16 mouse cellular contexts compared by ENCODE assay signal in the genomic region with DNA sequence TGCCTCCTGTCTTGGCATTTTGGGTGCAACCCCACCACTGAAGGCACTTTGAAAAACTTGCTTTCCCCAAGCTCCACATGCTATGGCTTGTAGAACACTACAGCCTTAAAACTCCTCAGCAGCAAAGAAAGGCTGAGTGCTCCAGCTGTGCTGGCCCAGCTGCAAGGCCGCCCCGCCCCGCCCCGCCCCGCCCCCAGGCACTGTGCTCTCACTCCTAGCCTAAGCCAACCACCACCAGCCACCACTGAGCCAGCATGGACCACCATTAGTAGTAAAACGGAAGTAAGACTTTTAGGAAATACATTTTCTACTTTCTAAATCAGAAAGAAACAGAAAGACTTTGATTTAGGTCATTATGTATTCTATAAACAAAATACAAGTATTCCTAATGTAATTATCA. TPM values are rescaled to one million over a fixed set of nuclear protein-coding genes. Genes with fewer than 3 reads are reported as not detected.
A peak's percentile ranks its signal among the peaks of the same experiment; 100 is the strongest.
DNase-seq lines count a peak whose midpoint lies in the region; ATAC-seq and TF ChIP-seq lines count a peak whose summit lies in the region.
"Had no signal": no experiment of that assay in that cellular context is flagged by ENCODE, and none has a peak within 500 bp of the region (broad histone marks: within the 10 kb centered on the region; RNA-seq: fewer than 3 reads in every experiment).

No protein-coding gene starts in this region.

- ATAC-seq in liver, embryonic 11.5 days (replicated peaks; ENCODE audit: low FRiP score): peak; percentile 75
- peak; percentile 46; the same call in 1 of the 2 replicates for ATAC-seq in neutrophil, adult 5-6 weeks (ENCODE audit: extremely low read depth, insufficient number of reproducible peaks, low FRiP score, poor library complexity, severe bottlenecking)
- ATAC-seq in forebrain, embryonic 16.5 days: no peak
- ATAC-seq: midbrain, embryonic 13.5 days had no signal

- no peak overlapping the region for H3K9ac ChIP-seq in CH12.LX (ENCODE audit: insufficient read depth, low read depth)
- H3K9ac ChIP-seq in liver, embryonic 11.5 days (ENCODE audit: low read depth, low read length): no peak overlapping the region
- no peak overlapping the region for H3K9ac ChIP-seq in forebrain, embryonic 16.5 days (replicated peaks; ENCODE audit: low read depth, low read length)
- H3K9ac ChIP-seq: hindbrain, embryonic 13.5 days; limb, embryonic 15.5 days; midbrain, embryonic 13.5 days; stomach, embryonic 15.5 days had no signal

- peaks cover 40% of the 10 kb centered on the region for H3K79me2 ChIP-seq in CH12.LX (replicated peaks; ENCODE audit: control insufficient read depth, extremely low read depth, insufficient read depth, poor library complexity, severe bottlenecking)

- TF ChIP-seq POLR2A in CH12.LX (IDR thresholded peaks at IDR 0.05; ENCODE audit: low read depth, low read length): no peak

- DNase-seq in CH12.LX (ENCODE audit: extremely low read depth) (peak; percentile 52), R1 (ENCODE audit: low read depth, low spot score) (peak; percentile 78)
- no peak for DNase-seq in liver, embryonic 11.5 days (ENCODE audit: low spot score)
- no peak for DNase-seq in left cerebral cortex, adult 9 months (ENCODE audit: low spot score in 2 of 2)
- DNase-seq in heart, embryonic 10.5 days (ENCODE audit: low spot score): no peak
- DNase-seq: cerebellum, adult 18-20 months; heart, adult 11 months; kidney, adult 2 months; right cerebral cortex, postnatal 4 days had no signal

- no peak for TF ChIP-seq CTCF in CH12.LX (conservative IDR thresholded peaks at IDR 0.05 in 1 of 2, IDR thresholded peaks at IDR 0.05 in 1 of 2; ENCODE audit: low read depth in 2 of 2, low read length in 2 of 2)

- H3K36me3 ChIP-seq in CH12.LX (replicated peaks in 1 of 2; ENCODE audit: control insufficient read depth in 1 of 2, insufficient read depth in 1 of 2, low read length in 1 of 2): peaks cover 0 to 12% of the 10 kb centered on the region in 2 experiments
- no peaks in the 10 kb centered on the region for H3K36me3 ChIP-seq in liver, embryonic 11.5 days (ENCODE audit: control insufficient read depth, insufficient read depth, low read length)
- H3K36me3 ChIP-seq in forebrain, embryonic 16.5 days (ENCODE audit: control insufficient read depth, insufficient read depth): no peaks in the 10 kb centered on the region
- H3K36me3 ChIP-seq in heart, embryonic 10.5 days: no peaks in the 10 kb centered on the region
- H3K36me3 ChIP-seq: hindbrain, embryonic 13.5 days; limb, embryonic 15.5 days; midbrain, embryonic 13.5 days; stomach, embryonic 15.5 days had no signal

- no peak overlapping the region; the same call in 1 of the 2 replicates for H3K4me2 ChIP-seq in CH12.LX (ENCODE audit: insufficient read depth, low read depth, poor library complexity, severe bottlenecking)
- no peak overlapping the region for H3K4me2 ChIP-seq in liver, embryonic 11.5 days
- no peak overlapping the region for H3K4me2 ChIP-seq in forebrain, embryonic 16.5 days (ENCODE audit: low read length)
- H3K4me2 ChIP-seq: hindbrain, embryonic 13.5 days; limb, embryonic 15.5 days; midbrain, embryonic 13.5 days; stomach, embryonic 15.5 days had no signal

- H3K9me3 ChIP-seq in CH12.LX (replicated peaks; ENCODE audit: low read length): no peaks in the 10 kb centered on the region
- no peaks in the 10 kb centered on the region for H3K9me3 ChIP-seq in liver, embryonic 11.5 days (ENCODE audit: control insufficient read depth, low read length)
- no peaks in the 10 kb centered on the region for H3K9me3 ChIP-seq in forebrain, embryonic 16.5 days (ENCODE audit: control insufficient read depth, low read length)
- no peaks in the 10 kb centered on the region for H3K9me3 ChIP-seq in heart, embryonic 10.5 days
- H3K9me3 ChIP-seq: hindbrain, embryonic 13.5 days; limb, embryonic 15.5 days; midbrain, embryonic 13.5 days; stomach, embryonic 15.5 days had no signal

- no peak for TF ChIP-seq RAD21 in CH12.LX (IDR thresholded peaks at IDR 0.05; ENCODE audit: low read depth, low read length)

- H3K27me3 ChIP-seq in CH12.LX (replicated peaks): no peaks in the 10 kb centered on the region
- no peaks in the 10 kb centered on the region for H3K27me3 ChIP-seq in liver, embryonic 11.5 days (replicated peaks; ENCODE audit: control insufficient read depth, insufficient read depth, low read length)
- H3K27me3 ChIP-seq in forebrain, embryonic 16.5 days (replicated peaks; ENCODE audit: control insufficient read depth, insufficient read depth, low read length): no peaks in the 10 kb centered on the region
- H3K27me3 ChIP-seq in heart, embryonic 10.5 days (ENCODE audit: insufficient read depth, poor library complexity, severe bottlenecking): no peaks in the 10 kb centered on the region
- H3K27me3 ChIP-seq: hindbrain, embryonic 13.5 days; limb, embryonic 15.5 days; midbrain, embryonic 13.5 days; stomach, embryonic 15.5 days had no signal

- dilution Hi-C loops in CH12.LX (cut with MboI; ENCODE audit: extremely low pct_ligation_motif_present, extremely low pct_unique_long_range_greater_than_20kb, low sequenced_read_pairs): no loop called here

- no peak overlapping the region for H3K4me3 ChIP-seq in CH12.LX (replicated peaks in 1 of 3; ENCODE audit: low read depth in 2 of 3, low read length in 2 of 3, poor library complexity in 1 of 3)
- no peak overlapping the region for H3K4me3 ChIP-seq in liver, embryonic 11.5 days (ENCODE audit: low read depth, low read length)
- no peak overlapping the region for H3K4me3 ChIP-seq in forebrain, embryonic 16.5 days (replicated peaks; ENCODE audit: low read length)
- no peak overlapping the region for H3K4me3 ChIP-seq in heart, embryonic 10.5 days
- H3K4me3 ChIP-seq: erythroblast, embryonic 14.5 days; hindbrain, embryonic 13.5 days; limb, embryonic 15.5 days; midbrain, embryonic 13.5 days; stomach, embryonic 15.5 days had no signal

- in situ Hi-C loops in CH12.LX (cut with MboI; ENCODE audit: low pct_ligation_motif_present, low pct_unique_long_range_greater_than_20kb, low sequenced_read_pairs): no loop called here

- H3K27ac ChIP-seq in CH12.LX (ENCODE audit: insufficient read depth, low read depth): no peak overlapping the region
- no peak overlapping the region for H3K27ac ChIP-seq in liver, embryonic 11.5 days (ENCODE audit: low read depth, low read length)
- H3K27ac ChIP-seq in forebrain, embryonic 16.5 days (ENCODE audit: low read length): no peak overlapping the region
- H3K27ac ChIP-seq in heart, embryonic 10.5 days: no peak overlapping the region
- H3K27ac ChIP-seq: hindbrain, embryonic 13.5 days; limb, embryonic 15.5 days; midbrain, embryonic 13.5 days; stomach, embryonic 15.5 days had no signal

- peaks cover 6 to 29% of the 10 kb centered on the region in 2 experiments; a peak in 3 of 4 replicates for H3K4me1 ChIP-seq in CH12.LX (ENCODE audit: control insufficient read depth in 1 of 2, insufficient read depth in 2 of 2)
- peaks cover 6% of the 10 kb centered on the region for H3K4me1 ChIP-seq in liver, embryonic 11.5 days (replicated peaks; ENCODE audit: control insufficient read depth, insufficient read depth, low read length)
- 0 out of 2 replicates have a peak, but pooled peaks cover 2% of the 10 kb centered on the region for H3K4me1 ChIP-seq in forebrain, embryonic 16.5 days (replicated peaks; ENCODE audit: control insufficient read depth, insufficient read depth, low read length)
- H3K4me1 ChIP-seq in heart, embryonic 10.5 days: peaks cover 5% of the 10 kb centered on the region; the same call in 1 of the 2 replicates
- H3K4me1 ChIP-seq: limb, embryonic 15.5 days; midbrain, embryonic 13.5 days; stomach, embryonic 15.5 days had no signal

- TF ChIP-seq EP300 in CH12.LX (IDR thresholded peaks at IDR 0.05; ENCODE audit: low read length): no peak

- 20% methylated on average over 6 of the region's 6 CpGs for WGBS in liver, embryonic 11.5 days
- 18% methylated on average over 6 of the region's 6 CpGs for WGBS in forebrain, embryonic 16.5 days
- WGBS in heart, embryonic 10.5 days: 25% methylated on average over 6 of the region's 6 CpGs

TF ChIP-seq in CH12.LX, 34 proteins besides CTCF, POLR2A, EP300 and RAD21:
- TF ChIP-seq MAFK (IDR thresholded peaks at IDR 0.05; ENCODE audit: insufficient replicate concordance, low read length) (no peak), RCOR1 (conservative IDR thresholded peaks at IDR 0.05; ENCODE audit: low read depth, low read length) (no peak), HCFC1 (IDR thresholded peaks at IDR 0.05; ENCODE audit: low read depth, low read length) (no peak), GABPA (IDR thresholded peaks at IDR 0.05; ENCODE audit: insufficient replicate concordance, low read depth, low read length) (no peak), CHD2 (IDR thresholded peaks at IDR 0.05; ENCODE audit: low read length) (no peak), POLR2AphosphoS2 (IDR thresholded peaks at IDR 0.05; ENCODE audit: low read depth, low read length) (no peak), UBTF (IDR thresholded peaks at IDR 0.05; ENCODE audit: low read depth, low read length) (no peak)
TF ChIP-seq in CH12.LX: peak in this region for 0.

RNA-seq across cellular contexts. Expression of gene Nipbl, which starts 23.4 kb away (rescaled TPM):
- total RNA-seq in CH12.LX (2012; rRNA removed) (18.7 and 19.8 TPM in 2 replicates), CH12.LX (2014; rRNA removed) (16.2 and 16.3 TPM in 2 replicates)
- polyA plus RNA-seq in CH12.LX (2012; ENCODE audit: insufficient read length, low read depth): 26.6 and 30.8 TPM in 2 replicates
- 15.3 and 16.8 TPM in 2 replicates for polyA plus RNA-seq in liver, embryonic 11.5 days (2014; fragmentation: Nextera tagmentation; extraction: Ambion mirVana)
- 97.9 and 102 TPM in 2 replicates for total RNA-seq in neutrophil, adult 5-6 weeks (2017)
- polyA plus RNA-seq in forebrain, embryonic 16.5 days (2015; fragmentation: Nextera tagmentation; extraction: Ambion mirVana): 18.1 and 21.1 TPM in 2 replicates
- 10.7 and 15.1 TPM in 2 replicates for polyA plus RNA-seq in heart, embryonic 10.5 days (2016; fragmentation: Nextera tagmentation; extraction: Ambion mirVana)

Comparison
In these comparisons a context has a peak if more than half of its experiments do, and no peak if none do; other contexts are left out.
1. DNase-seq: peak in CH12.LX (single experiment) and R1 (single experiment); none in liver, embryonic 11.5 days (single experiment), left cerebral cortex, adult 9 months (0 of 2) and heart, embryonic 10.5 days (single experiment).